Mouse (Mus musculus) ovary, postnatal 36 days (tissue): ENCODE data around the gene Aym1.
A peak's percentile ranks its signal among the peaks of the same experiment; 100 is the strongest.
"Not testable (repeated sequence)": the region's sequence is repeated elsewhere in the genome, so short reads cannot be mapped to it uniquely, and the experiment has no call there.

Experiments
- DNase-seq: peaks from one replicate; pipeline ENCODE4 v3.0.0; 2022; ENCODE audit warnings: low spot score, mixed read lengths

Aym1 gene

DNA sequence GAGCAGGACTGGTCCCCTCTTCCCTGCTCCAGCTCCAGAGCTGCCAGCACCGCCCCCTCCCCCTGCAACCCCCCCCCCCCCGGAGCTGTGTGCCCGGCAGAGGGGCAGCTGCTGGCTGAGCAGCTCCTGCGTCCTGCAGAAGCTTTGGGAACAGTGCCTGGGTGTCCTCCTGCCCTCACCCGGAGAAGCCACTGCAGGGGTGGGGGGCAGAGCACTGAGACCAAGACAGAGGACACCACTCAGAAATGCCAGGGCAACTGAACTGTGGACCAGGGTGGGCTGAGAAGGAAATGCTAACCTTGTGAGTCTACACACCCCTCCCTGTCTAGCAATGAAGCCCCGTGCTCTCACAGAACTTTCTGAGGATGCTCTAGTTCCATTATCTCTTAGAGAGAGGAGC is at the start of gene Aym1:
Aym1 (plus strand) TSS at position 109 of the 400 bp plus-strand sequence.
- no peak for DNase-seq

DNA sequence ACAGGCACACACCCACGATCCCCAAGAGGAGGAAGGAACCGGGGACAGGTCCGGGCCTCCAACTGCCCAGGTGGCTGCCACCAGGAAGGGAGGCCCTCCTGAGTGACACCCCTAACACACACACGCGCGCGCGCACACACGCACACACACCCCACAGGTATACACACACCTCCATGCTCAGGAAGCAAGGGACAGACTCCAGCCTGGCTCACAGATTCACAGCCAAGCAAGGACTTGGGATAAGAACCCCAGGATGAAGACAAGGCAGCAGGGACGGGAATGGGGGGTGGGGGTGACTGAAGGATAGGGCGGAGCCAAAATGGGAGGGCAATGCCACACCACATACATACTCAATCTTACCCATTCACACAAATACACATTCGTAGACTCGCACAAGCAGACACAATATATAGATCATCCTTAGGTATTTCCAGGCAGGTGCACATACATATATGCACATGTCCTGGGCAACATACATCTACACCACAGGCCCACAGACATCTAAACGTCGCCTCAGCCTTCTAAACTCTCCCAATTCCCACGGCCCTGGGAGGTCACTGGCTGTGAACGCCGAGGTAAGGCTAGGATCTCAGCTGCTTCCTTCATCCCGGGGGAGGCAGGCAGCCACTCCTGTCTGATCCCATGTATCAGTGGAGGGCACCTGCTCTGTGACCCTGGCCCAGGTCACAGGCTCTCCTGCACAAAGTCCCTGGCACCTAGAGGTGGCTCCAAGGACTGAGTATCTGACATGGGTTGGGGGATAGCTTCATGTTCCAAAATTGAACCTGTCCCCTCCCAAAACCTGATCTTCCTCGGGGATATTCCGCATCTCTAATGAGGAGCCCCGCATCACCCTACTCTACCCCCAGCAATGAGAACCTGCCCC is 47.4 kb upstream of the Aym1 start:
- DNase-seq = no peak

- DNase-seq = peak; percentile 55
Measured at GRCm38 (mm10) chr5:113310377-113311003, 46.6 kb upstream of the Aym1 start, which contains the start of gene Sgsm1. Gene Sgsm1 (minus strand): TSS chr5:113310786.

DNA sequence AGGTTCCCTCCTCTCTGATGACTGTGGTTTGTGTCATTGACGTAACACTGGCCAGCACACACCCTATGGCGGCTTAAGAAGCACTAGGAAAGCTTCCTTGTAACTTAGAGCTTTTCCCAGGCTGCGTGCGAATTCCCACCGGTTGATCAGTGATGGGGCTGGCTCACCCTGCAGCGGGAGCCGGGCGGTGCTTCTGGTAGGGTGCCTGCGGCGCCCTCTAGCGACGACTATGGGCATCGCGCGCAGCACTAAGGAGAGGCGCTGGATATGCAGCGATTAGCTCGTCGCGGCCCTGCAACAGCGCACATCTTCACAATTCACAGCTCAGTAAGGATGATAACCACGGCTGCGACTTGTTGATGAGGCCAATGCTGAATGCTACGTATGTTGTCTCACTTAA is 43.1 kb upstream of the Aym1 start:
- DNase-seq = peak; percentile 53

DNA sequence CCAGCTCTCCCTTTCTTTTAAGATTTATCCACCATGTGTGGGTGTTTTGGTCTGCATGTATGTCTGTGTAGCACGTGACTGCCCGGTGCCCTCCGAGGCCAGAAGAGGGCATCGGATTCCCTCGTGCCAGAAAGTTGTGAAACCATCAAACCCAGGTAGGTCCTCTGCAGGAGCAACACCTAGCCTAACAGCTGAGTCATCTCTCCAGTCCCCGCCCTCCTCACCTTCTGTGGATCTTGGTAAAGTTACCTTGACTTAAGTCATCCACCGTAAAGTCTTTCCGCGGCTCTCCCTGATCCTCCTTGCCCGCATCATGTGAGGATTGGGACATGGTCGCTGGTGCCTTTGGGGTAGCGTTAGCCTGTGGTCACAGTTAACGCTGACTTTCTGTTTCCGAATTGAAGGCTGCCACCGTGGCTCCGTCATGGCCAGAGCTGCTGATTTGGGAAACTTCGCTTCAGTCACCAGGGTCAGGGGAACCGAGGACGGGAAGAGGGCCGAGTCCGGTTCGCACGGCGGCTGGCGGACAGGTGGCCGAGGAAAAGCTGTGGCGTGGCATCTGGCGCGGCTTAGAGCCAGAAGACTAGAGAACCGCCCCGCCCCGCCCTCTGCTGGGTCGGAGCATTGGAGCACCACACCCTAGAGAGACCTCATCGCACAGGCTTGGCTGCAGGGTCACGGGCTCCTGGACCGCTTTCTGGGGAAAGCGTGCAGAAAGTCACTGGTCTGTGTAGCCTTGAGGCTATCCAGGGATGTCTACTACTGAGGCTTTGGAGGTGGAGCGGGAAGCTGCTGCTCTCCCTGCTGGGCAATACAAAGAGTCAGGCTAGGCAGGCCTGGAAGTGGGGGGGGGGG is 33.1 kb upstream of the Aym1 start:
- no peak for DNase-seq

- no peak for DNase-seq
Measured at GRCm38 (mm10) chr5:113329463-113329862, 27.6 kb upstream of the Aym1 start.

DNA sequence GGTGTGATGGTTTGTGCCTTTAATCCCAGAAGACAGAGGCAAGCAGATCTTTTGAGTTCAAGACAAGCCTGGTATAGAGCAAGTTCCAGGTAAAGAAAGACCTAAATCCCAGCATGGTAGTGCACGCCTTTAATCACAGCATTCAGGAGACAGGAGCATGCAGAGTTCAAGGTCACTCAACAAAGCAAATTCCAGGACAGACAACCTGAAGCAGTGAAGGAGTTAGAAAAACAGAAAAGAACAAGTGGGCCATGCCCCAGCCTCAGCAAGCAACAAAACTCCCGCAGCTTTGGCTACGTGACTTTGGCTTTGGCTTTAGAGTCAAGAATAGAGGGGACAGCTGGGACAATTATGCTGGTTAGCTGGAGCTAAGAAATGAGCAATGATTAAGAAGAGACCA is 26.9 kb upstream of the Aym1 start:
- no peak for DNase-seq

- no peak for DNase-seq
Measured at GRCm38 (mm10) chr5:113332239-113332638, 24.9 kb upstream of the Aym1 start.

- no peak for DNase-seq
Measured at GRCm38 (mm10) chr5:113332899-113333298, 24.2 kb upstream of the Aym1 start.

DNA sequence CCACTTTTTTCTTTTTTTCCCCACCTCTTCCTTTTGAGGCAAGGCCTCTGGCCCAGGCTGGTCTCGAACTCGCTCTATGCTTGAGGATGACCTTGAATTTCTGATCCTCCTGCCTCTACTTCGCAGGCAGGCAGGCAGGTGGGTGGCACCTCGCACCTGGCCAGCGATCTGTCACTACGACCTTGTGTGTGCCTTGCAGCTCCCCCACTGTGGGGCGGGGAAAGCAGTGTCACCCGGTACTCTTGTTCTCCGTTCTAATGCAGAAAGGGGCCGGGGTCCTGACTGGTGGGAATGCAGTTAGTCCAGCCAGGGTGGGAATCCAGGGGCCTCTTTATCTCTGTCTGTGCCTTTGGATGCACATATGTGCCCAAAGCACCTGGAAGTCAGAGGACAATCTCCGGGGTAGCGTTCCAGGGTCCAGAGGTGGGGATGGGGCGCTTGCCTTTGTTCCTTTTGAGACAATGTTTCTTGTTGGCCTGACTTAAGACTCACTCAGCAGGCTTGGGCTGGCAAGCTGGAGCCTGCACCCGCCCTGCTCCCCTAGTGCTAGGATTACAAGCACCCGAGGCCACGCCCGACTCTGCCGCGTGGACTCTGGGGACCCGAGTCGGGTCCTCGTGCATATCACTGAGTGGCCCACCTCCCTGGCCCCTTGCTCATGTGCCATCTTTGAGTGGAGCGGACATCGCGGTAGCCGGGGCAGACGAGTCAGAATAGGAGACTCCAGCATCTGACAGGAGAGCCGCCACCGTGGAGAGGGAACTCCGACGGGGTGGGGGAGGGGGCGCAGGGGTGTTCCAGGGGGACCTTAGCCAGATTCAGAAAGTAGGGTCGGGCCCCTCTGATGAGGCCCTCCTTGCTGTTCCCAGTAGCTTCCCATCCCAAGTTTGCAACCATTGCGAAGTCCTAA is 22.2 kb upstream of the Aym1 start:
- DNase-seq = no peak

DNA sequence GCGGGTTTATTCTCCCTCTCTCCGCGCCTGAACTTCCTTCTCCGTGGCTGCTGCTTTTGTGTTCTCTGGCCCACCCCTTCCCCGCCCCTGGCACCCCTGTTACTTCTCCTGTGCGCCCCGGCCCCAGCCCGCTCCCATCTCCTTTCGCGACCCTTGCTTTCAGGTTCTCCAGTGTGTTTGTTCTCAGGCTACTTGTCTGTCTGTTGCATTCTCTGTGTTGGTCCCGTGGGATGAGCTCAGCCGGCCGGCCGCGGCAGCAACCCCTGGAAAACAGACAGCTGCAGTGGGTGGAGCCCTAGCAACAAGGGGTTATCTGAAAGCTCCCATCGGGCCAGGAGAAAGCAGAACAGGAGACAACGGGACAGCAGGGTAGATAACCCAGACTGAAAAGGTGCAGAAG is 21.4 kb upstream of the Aym1 start:
- DNase-seq = no peak

GRCm38 (mm10) chr5:113336281-113336680 is 20.8 kb upstream of the Aym1 start:
- no peak for DNase-seq

DNA sequence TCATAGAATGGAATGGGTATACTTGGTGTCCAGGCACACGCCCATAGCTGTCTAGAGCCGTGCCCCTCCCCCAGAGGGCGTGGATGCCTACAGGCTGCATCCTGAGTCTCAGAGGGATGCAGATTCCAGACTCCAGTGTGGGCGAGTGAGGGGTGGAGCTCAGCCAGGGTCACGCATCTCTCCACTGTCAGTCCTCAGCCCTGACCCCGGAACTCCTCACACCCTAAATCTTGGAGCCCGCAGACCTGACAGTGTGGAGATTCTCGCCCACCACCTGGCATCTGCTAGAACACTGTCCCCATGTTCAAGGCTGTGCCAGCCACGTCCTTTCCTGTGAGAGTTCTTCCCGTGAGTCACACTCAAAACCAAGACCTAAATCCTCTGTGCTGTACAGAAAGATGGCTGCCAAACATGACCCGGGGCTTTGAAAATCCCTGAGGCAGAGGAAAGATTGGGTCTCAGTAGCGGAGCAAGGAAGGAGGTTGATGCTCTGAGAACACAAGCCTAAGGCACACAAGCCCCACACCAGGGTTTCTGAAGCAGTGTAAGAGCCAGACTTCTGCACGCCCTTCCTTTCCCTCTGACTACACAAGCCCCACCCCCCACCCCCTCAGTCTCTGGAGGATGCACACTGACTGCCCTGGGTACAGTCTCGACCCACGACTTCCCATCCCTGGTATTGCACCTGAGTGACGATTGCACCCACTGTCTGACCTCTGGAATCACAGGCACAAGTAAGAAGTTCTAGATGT is 12.3 kb upstream of the Aym1 start:
- no peak for DNase-seq

GRCm38 (mm10) chr5:113345781-113346180 is 11.3 kb upstream of the Aym1 start:
- DNase-seq = no peak

DNA sequence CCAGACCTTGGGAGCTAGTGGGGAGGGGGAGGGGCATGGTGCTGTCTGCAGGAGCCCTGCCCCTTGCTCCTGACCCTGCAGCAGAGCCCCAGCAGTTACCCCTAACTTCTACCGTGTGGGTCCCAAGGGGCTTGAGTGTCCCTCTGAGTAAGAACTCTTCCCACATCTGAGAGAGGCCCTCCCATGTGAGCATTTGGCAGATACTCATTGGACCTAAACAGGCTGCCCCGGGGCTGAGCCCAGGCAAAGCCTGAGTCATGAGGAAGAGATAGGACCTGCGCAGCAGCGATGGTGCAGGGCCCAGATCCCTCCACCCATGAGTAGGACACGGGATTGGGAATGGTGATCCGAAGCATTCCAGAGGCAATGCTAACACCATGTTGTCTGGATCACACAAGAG is 10.4 kb upstream of the Aym1 start:
- DNase-seq = not testable (repeated sequence)

DNA sequence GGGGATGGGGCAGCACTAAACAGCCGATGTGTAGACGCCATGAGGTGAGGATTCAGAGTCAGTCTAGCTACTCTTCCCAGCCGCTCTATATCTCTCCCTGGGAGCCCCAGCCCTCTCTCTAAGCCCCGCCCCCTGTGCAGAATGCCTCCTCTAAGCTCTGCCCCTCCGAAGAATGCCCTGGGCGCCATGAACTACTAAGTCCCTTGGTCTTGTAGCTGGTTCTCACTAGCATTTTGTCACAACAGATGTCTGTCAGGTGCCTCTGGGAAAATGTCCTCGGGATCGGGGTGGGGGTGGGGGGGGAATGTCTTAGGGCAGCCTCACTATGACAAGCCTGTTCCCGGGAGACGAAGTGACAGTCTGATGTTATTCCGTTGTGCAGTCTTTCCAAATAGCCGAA is 9.5 kb upstream of the Aym1 start:
- DNase-seq = no peak

DNA sequence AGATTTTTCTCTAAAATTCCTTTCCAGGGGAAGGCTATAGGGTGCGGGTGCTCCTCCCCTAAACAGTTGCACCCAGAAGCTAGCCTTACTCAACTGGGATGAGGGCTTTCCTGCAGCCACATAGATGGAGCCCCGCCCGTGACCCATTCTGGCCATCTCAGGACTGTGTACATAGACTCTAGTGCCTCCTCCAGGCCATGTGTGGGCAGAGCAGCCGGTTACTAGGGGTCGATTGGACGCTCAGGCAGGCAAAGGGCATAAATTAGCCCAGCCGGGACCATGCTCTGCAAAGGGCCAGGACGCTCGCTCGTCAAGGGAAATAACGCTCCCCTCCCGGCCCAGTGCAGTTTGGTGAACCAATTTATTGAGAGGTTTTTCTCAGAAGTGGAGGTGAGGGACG is 8.5 kb upstream of the Aym1 start:
- no peak for DNase-seq

DNA sequence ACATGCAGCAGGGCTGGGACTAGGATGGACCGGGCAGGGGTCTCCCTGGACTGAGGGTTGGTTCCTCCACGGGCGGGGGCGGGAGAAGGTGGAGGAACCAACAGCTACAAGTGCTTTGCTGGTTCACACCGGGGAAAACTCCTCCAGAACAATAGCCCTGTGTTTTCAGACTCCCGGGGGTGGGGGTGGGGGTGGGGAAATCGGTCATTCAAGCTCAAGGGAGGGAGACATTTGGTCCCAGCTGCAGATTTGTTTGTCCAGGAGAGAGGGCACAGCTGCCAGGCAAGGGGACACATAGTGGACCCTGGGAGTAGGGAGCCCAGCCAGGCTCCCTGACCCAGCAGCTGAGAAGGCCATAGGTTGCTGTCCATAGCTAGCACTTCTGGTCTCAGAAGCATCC is 7.9 kb upstream of the Aym1 start:
- DNase-seq = no peak

GRCm38 (mm10) chr5:113349810-113350209 is 7.3 kb upstream of the Aym1 start:
- no peak for DNase-seq

DNA sequence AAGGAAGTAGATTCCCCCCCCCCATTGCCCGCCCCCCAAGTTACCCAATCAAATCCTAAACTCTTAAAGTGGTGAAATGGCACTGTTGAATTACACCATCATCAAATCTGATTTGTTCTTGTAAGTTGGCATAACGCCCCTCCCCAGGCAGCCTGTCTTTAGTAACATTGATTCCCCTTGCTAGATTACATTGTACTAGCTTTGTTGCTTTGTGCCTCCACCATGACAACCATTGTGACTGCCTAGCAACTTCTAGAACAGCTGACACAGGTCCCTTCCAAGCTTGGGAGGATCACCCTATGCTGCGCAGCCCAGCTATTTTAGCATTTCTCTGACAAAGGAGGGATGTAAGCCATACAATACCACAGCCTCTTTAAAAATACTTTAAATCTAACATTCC is 5.3 kb upstream of the Aym1 start:
- no peak for DNase-seq

DNA sequence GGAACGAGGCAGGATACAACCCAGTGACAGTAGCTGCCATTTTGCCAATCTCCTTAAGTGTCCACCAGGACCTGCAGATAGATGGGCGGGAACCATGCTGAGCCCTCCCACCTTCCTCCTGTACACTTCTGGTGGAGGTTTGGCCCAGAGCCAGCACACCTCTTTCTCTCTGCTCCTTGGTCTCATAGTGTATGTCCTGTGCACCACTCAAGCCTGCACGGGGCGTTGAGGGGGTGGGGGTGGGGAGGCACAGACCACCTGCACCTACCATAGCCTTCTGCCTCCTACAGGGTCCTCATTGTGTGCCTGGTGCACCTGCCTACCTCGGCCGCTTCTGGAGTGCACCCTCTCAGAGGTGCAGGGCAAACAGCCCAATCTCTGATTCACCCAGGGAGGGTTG is 4.5 kb upstream of the Aym1 start:
- no peak for DNase-seq
